30 mouse cellular contexts compared by ENCODE assay signal in genomic region chr5:74264541-74264940, GRCm38 (mm10).
DNase-seq lines count a peak whose midpoint lies in the region; ATAC-seq lines count a peak whose summit lies in the region.
"Had no signal": no experiment of that assay in that cellular context is flagged by ENCODE, and none has a peak within 500 bp of the region (broad histone marks: within the 10 kb centered on the region; RNA-seq: fewer than 3 reads in every experiment).

No protein-coding gene starts in this region.

- H3K9me3 ChIP-seq in heart, embryonic 10.5 days, result no peaks in the 10 kb centered on the region
- no peaks in the 10 kb centered on the region for H3K9me3 ChIP-seq in limb, embryonic 11.5 days (ENCODE audit: control insufficient read depth, low read length)
- H3K9me3 ChIP-seq: embryonic facial prominence, embryonic 13.5 days; G1E; heart, embryonic 15.5 days; kidney, embryonic 15.5 days; liver, embryonic 15.5 days had no signal

- H3K4me3 ChIP-seq in heart, embryonic 10.5 days, result no peak overlapping the region
- no peak overlapping the region for H3K4me3 ChIP-seq in limb, embryonic 11.5 days (ENCODE audit: low read depth, low read length)
- H3K4me3 ChIP-seq: embryonic facial prominence, embryonic 13.5 days; heart, embryonic 15.5 days; kidney, embryonic 15.5 days; layer of hippocampus, adult 2 months; left cerebral cortex, adult 2 months; liver, embryonic 15.5 days had no signal

- peak; percentile 37 for DNase-seq in adrenal gland, adult 2 months
- DNase-seq in adrenal gland, postnatal 4 days (ENCODE audit: low spot score in 2 of 2), result no peak
- DNase-seq in heart, embryonic 10.5 days (ENCODE audit: low spot score), result no peak
- no peak for DNase-seq in heart, adult 18-20 months
- no peak for DNase-seq in limb, embryonic 11.5 days (ENCODE audit: low spot score)
- no peak for DNase-seq in spleen, adult 18-20 months
- DNase-seq: cerebellum, adult 8-10 months; cerebellum, postnatal 36 days; embryo, embryonic 11 days; heart, postnatal 36 days; kidney, adult 11 months; kidney, postnatal 36 days; lung, embryonic 14.5 days; lung, postnatal 14 days; right cerebral cortex, postnatal 25 days; thymus, adult 18-20 months; thymus, postnatal 25 days had no signal

- 80% methylated on average over 4 of the region's 4 CpGs for WGBS in heart, embryonic 10.5 days
- 69% methylated on average over 4 of the region's 4 CpGs for WGBS in limb, embryonic 11.5 days

- H3K9ac ChIP-seq in limb, embryonic 11.5 days (ENCODE audit: low read length), result no peak overlapping the region
- H3K9ac ChIP-seq: embryonic facial prominence, embryonic 13.5 days; heart, embryonic 15.5 days; hindbrain, embryonic 14.5 days; kidney, embryonic 15.5 days; liver, embryonic 15.5 days; lung, embryonic 14.5 days had no signal

- H3K4me1 ChIP-seq in heart, embryonic 10.5 days, result peaks cover 76% of the 10 kb centered on the region
- H3K4me1 ChIP-seq in limb, embryonic 11.5 days (ENCODE audit: control insufficient read depth, insufficient read depth, low read length), result peaks cover 49% of the 10 kb centered on the region

- ATAC-seq in limb, embryonic 11.5 days (ENCODE audit: insufficient number of reproducible peaks, low FRiP score, low TSS enrichment, low read depth), result no peak
- no peak for ATAC-seq in megakaryocyte progenitor cell, adult 5-6 weeks (replicated peaks; ENCODE audit: poor library complexity)
- ATAC-seq: forebrain, embryonic 16.5 days; Patski had no signal

- H3K27me3 ChIP-seq in heart, embryonic 10.5 days (ENCODE audit: insufficient read depth, poor library complexity, severe bottlenecking), result no peaks in the 10 kb centered on the region
- no peaks in the 10 kb centered on the region for H3K27me3 ChIP-seq in limb, embryonic 11.5 days (ENCODE audit: control insufficient read depth, insufficient read depth, low read length)
- H3K27me3 ChIP-seq: embryonic facial prominence, embryonic 13.5 days; heart, embryonic 15.5 days; kidney, embryonic 15.5 days; liver, embryonic 15.5 days; Patski had no signal

- no peaks in the 10 kb centered on the region for H3K36me3 ChIP-seq in heart, embryonic 10.5 days
- H3K36me3 ChIP-seq in limb, embryonic 11.5 days (ENCODE audit: control insufficient read depth, insufficient read depth, low read length), result no peaks in the 10 kb centered on the region
- H3K36me3 ChIP-seq: embryonic facial prominence, embryonic 13.5 days; G1E; heart, embryonic 15.5 days; kidney, embryonic 15.5 days; liver, embryonic 15.5 days had no signal

- H3K4me2 ChIP-seq in limb, embryonic 11.5 days (ENCODE audit: low read depth, severe bottlenecking), result no peak overlapping the region
- H3K4me2 ChIP-seq: embryonic facial prominence, embryonic 13.5 days; heart, embryonic 15.5 days; hindbrain, embryonic 14.5 days; kidney, embryonic 15.5 days; liver, embryonic 15.5 days; lung, embryonic 14.5 days; midbrain, embryonic 11.5 days had no signal

- peak overlapping the region; percentile 81; the same call in 1 of the 2 replicates for H3K27ac ChIP-seq in heart, embryonic 10.5 days
- peak overlapping the region; percentile 96 for H3K27ac ChIP-seq in limb, embryonic 11.5 days (replicated peaks; ENCODE audit: low read depth, low read length)
- H3K27ac ChIP-seq: hindbrain, embryonic 14.5 days; layer of hippocampus, adult 2 months; left cerebral cortex, adult 2 months; liver, embryonic 15.5 days; stomach, postnatal 0 days had no signal
